Mouse (Mus musculus) spleen, adult 2 months (tissue): Measurements from ENCODE around the gene Stox2.

Experiments
- CTCF ChIP-seq: fragments of 200-500 bp; IDR thresholded peaks from 2 replicates; pipeline ENCODE4 v1.5.1; 2011; ENCODE audit warnings: mild to moderate bottlenecking, inconsistent platforms; ENCODE audit not compliant: insufficient read depth, insufficient read length, insufficient replicate concordance; ENCODE audit errors: extremely low read depth
- POLR2A ChIP-seq: fragments of 200-500 bp; IDR thresholded peaks from 2 replicates; pipeline ENCODE4 v1.6.1; 2011; ENCODE audit warnings: low read depth, low read length, inconsistent platforms

DNA sequence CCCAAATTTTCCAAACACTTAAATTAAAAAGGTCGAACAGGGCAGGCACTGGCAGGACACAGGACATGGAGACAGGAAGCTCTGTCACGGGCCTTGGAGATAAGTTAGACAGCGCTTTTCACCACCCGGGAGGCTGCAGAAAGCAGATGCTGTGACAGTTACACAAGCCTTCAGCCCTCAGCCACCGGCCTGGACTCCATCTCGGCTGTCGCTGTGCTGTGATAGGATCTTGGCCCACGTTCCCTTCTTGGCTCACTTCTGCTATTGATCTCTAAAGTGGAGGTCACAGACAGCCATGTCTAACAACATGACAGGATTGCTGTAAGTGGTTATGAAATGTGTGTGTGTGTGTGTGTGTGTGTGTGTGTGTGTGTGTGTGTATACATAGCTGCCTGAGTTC is 82.9 kb downstream of the Stox2 start:
- TF ChIP-seq POLR2A (no peak), CTCF (no peak)
